Mouse (Mus musculus) left cerebral cortex, postnatal 14 days (tissue): ENCODE measurements around the gene Atp5h. TPM values are rescaled to one million over a fixed set of nuclear protein-coding genes. Genes with fewer than 3 reads are reported as not detected.

ENCODE experiments used
- DNase-seq, 2 experiments: peaks; one replicate each; pipeline ENCODE4 v3.0.0; 2021 to 2022; ENCODE audit warnings: low spot score in 2 of 2, mixed read lengths in 1 of 2
- intact Hi-C: fragments of 180-260 bp; cut with DNase I; formaldehyde crosslinking; loops from one replicate; pipeline ENCODE4 v1.15.1; 2025
- microRNA-seq, 2 experiments: library from miRNA; unstranded; fragments of <30 nt; microRNA quantifications; one replicate each; pipeline ENCODE4 v1.2.0; 2022
- total RNA-seq, 2 experiments: library from RNA; stranded (reverse); gene quantifications; 2 replicates each; pipeline ENCODE4 v1.2.3; 2021

The Atp5h gene
- total RNA-seq, 2 experiments from 2014 or later = 423 to 448 TPM

DNA sequence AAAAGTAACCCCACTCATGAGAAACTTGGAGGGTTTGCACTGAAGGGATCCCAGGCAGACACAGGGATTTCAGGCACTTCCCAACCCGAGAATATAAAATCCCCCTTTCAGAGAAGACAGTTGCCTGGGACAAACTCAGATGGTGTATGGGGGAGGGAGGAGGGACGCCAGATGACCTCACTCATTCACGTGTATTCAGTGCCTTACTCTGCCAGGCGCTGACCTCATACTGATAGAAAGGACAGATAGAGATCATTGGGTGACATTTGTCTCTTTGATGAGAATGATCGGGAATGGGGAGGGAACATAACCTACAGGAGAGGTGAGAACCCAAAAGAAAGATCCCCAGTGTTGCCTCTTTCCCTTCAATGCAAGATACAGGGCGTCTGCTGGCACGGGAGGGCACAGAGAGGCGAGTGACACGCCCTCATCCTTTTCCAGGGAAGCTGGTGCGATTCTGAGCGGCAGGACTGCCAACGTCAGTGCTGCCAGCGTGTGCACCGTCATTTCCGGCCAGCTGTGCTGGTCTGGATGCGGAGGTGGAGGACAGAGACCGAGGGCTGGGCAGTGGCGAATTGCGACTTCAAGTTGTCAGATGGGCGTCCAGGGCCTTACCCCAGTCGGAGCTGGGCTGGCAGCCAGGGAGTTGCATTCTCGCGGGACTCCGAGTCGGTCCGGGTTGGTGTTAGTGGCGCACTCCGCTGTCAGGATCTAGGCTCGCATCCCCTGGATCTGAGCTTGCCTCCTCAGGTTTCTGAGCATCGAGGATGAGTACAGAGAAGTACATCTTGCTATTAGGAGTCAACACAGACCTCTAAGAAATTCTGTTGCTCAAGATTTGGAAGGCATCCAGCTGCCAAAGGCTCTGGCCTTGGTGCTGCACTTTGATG, 45.7 kb downstream of the Atp5h start:
- intact Hi-C loops = no loop called here
- DNase-seq = peak; percentile 62 to 83

DNA sequence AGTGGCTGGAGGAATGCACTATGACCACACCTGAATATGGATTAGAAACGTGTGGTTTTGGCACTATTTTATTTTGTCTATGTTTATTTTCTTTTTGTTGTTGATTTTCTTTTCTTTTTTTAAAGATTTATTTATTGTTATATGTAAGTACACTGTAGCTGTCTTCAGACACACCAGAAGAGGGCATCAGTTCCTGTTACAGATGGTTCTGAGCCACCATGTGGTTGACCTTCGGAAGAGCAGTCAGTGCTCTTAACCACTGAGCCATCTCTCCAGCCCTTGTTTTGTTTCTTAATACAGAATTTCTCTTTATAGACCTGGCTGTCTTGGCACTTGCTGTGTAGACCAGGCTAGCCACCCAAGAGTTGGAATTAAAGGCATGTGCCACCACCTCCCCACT, 47.0 kb downstream of the Atp5h start:
- no peak for DNase-seq
- intact Hi-C loops = no loop called here

DNA sequence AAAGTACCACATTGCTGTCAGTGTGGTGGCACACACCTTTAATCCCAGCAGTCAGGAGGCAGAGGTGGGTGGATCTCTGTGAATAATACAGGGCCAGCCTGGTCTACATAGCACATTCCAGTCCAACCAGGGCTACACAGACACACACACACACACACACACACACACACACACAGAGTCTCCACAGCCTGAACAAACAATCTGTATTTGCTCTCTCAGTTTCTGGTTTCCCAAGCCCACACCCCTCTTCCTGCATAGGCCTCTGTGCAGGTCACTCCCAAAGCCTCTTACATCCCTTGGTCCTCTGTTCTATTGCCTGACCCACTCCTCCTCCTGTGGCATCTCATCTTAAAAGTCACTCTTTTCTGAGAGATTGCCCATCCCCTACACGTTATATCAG, 47.7 kb downstream of the Atp5h start:
- intact Hi-C loops = no loop called here
- no peak for DNase-seq

DNA sequence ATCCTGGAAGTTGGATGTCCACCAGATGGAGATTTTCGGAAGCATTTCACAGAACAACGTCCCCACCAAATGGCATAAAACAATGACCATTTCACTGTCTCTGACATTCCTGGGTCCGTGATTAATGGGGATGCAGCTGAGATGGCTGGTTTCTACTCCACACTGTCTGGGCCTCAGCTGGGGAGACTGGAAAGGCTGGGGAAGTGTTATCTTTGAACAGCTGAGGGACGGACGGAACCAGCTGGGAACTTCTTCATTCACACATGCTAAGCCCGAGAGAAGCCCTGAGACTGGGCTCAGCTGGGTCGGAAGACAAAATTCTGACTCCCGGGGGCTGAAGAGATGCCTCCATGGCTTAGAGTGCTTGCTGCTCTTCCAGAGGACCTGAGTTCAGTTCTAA, 48.4 kb downstream of the Atp5h start:
- no peak for DNase-seq
- intact Hi-C loops = no loop called here

DNA sequence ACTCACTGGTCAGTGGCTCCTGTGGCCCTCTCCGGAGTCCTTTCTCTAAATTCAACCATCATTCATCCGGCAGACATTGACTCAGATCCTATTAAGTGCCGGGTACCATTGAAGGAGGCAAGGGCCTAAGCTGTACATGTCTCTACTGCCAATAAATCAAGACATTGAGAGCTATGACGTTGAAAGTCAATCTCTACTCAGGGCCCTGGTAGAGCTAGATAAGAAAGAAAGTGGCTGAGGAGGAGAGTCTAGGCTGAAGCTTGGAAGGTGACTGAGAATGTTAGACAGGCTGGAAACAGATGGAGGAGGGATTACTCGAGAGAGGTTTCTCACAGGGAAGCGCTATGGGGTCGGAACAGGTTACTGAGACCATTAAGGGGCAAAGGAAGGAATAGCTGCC, 49.4 kb downstream of the Atp5h start:
- intact Hi-C loops = no loop called here
- no peak for DNase-seq

DNA sequence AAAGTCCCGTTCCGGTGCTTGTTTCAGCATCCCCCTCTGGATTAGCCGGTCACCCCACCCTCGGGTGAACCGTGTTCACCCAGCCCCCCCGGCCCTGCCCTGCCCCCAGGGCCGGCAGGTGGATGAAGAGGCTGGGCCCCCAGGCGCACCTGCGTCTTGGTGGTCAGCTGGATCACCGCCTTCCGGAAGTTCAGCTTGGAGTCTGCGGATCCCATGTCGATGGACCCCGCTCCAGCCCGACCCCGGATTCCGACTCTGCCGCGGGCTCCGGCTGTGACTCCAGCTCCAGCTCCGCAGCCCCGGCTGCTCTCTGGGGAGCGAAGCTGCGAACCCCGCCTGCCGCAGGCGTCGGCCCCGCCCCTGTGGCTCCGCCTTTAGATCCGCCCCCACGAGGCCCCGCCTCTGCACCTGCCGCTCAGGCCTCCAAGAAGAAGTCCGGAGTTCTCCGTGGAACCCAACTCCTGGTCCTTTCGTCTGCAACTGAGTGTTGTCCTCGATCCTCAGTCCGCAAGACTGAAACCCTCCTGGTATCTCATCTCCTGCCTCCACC, 52.3 kb downstream of the Atp5h start, which contains the start of gene Hid1:
Gene Hid1 (minus strand): TSS at position 362 of the 550 bp plus-strand sequence.
- intact Hi-C loops = loop anchor here (5.0 kb wide), 1 partner anchor 45 kb away; no protein-coding TSS in a partner anchor
- DNase-seq = peak; percentile 46 to 87

DNA sequence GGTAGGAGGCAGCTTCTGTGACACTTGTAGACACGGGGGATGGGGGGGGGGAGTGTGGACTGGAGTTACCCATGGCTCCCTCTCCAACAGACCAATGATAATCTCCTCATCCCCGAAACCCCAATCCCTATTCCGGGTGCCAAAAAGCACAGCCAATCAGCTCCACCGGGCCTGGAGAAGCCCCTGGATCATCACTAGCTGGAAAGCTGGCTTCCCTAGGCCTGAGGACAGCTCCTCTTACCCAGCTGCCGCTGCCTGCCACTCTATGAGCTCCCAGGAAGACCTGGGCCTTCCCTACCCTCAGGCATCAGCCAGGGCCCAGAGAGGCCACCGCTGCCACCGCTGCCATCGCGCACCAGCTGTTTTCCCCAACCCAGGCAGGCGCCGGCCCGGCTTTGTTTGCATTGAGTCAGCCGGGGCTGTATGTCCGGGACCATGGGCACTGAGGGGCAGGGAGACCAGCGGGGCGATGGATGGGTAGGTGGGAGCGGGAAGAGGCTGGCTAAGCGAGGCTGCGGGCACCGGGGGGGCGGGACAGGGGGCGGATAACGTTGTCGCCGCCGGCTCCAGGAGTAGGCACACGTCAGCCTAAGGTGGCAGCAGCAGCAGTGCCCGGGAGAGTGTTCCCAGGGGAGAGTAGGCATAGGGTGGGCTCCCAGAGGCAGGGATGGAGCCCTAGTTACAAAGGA, 52.9 kb downstream of the Atp5h start:
- DNase-seq = peak; percentile 72 to 76
- intact Hi-C loops = loop anchor here (5.0 kb wide), 1 partner anchor 45 kb away; no protein-coding TSS in a partner anchor

DNA sequence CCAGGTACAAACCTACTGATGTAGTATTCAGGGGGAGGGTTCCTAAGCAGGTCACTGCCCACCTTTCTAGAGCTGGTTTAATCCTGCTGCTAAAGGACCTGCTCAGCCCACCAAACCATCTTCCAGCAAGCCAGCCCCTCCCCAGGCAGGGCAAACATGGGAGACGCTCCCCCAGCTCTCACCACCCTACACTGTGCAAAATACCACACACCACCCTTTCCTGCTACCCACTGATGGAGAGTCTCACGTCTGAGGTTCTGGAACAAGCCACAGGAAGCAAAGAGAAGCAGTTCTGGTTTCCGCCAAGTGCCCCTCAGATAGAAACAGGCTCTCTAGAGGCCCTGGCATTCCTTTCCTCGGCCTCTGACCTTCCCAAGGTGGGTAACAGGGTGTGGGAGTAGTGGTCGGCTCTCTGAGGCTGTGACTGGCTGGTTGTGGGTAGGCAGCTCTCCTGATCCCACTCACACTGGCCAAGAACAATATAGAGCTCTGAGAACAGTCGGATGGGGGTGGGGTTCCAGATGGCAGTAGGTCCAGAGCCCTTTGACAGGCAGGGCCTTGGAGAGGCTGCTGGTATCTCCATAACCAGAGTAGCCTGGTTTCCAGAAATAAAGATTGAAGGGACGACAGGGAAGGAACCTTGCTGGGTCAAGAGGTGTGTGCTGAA, 53.6 kb downstream of the Atp5h start:
- intact Hi-C loops = loop anchor here (5.0 kb wide), 1 partner anchor 46 kb away; no protein-coding TSS in a partner anchor
- no peak for DNase-seq

Small RNA genes within 50 kb of the gene (microRNA-seq; reads per million reads assigned to microRNA genes)
- 0.26 to 0.67 reads per million in 2 experiments for gene Mir3968

Other genes starting within 250 kb of the Atp5h start
- gene Tmem104, start 232.5 kb downstream of the Atp5h start, total RNA-seq = 10 to 100 TPM; 15.1 to 18.7 TPM
- 10 to 100 TPM; 16.1 to 16.3 TPM for gene Nat9, start 232.1 kb downstream of the Atp5h start, total RNA-seq
- gene Grin2c, start 152.7 kb downstream of the Atp5h start, total RNA-seq = 10 to 100 TPM; 39.9 TPM
- gene Fdxr, start 142.9 kb downstream of the Atp5h start, total RNA-seq = 10 to 100 TPM; 19.6 to 20.8 TPM
- gene Fads6, start 122.3 kb downstream of the Atp5h start, total RNA-seq = 1 to 10 TPM; 7.2 to 7.5 TPM
- gene Otop2, start 112.8 kb downstream of the Atp5h start, total RNA-seq = under 1 TPM in 1 of 2 experiments, not detected in 1; 0.38 TPM
- under 1 TPM; 0.33 to 0.44 TPM for gene Ush1g, start 97.9 kb downstream of the Atp5h start, total RNA-seq
- gene Otop3, start 85.2 kb downstream of the Atp5h start, total RNA-seq = not detected
- gene Hid1, start 52.2 kb downstream of the Atp5h start, total RNA-seq = 100 to 1,000 TPM in 1 of 2 experiments, 10 to 100 TPM in 1; 98.7 to 101 TPM
- 10 to 100 TPM; 15.4 to 17.0 TPM for gene Cdr2l, start 38.0 kb downstream of the Atp5h start, total RNA-seq
- gene Mrpl58, start 16.2 kb downstream of the Atp5h start, total RNA-seq = 100 to 1,000 TPM; 101 to 112 TPM
- gene Kctd2, start 166 bp upstream of the Atp5h start, total RNA-seq = 10 to 100 TPM; 65.5 to 66.2 TPM
- gene Trim80, start 20.6 kb upstream of the Atp5h start, total RNA-seq = not detected
- under 1 TPM in 1 of 2 experiments, not detected in 1; 0.15 TPM for gene Slc16a5, start 42.5 kb upstream of the Atp5h start, total RNA-seq
- gene Armc7, start 55.7 kb upstream of the Atp5h start, total RNA-seq = 10 to 100 TPM in 1 of 2 experiments, 1 to 10 TPM in 1; 9.7 to 10.1 TPM
- gene Nt5c, start 71.9 kb upstream of the Atp5h start, total RNA-seq = 10 to 100 TPM; 75.9 TPM
- gene Jpt1, start 94.4 kb upstream of the Atp5h start, total RNA-seq = 100 to 1,000 TPM; 206 TPM
- 100 to 1,000 TPM; 338 to 354 TPM for gene Sumo2, start 116.3 kb upstream of the Atp5h start, total RNA-seq
- gene Nup85, start 144.5 kb upstream of the Atp5h start, total RNA-seq = 10 to 100 TPM; 39.6 to 47.4 TPM
- gene Mrps7, start 184.0 kb upstream of the Atp5h start, total RNA-seq = 10 to 100 TPM; 47.4 to 49.8 TPM
- 10 to 100 TPM; 68.3 to 75.5 TPM for gene Gga3, start 184.1 kb upstream of the Atp5h start, total RNA-seq
- gene Mif4gd, start 193.0 kb upstream of the Atp5h start, total RNA-seq = 10 to 100 TPM; 14.8 to 17.4 TPM
- gene Slc25a19, start 208.3 kb upstream of the Atp5h start, total RNA-seq = 10 to 100 TPM; 55.1 to 58.1 TPM